Mouse (Mus musculus): ENCODE results near the gene 3100002H09Rik.

Gene 3100002H09Rik

DNA sequence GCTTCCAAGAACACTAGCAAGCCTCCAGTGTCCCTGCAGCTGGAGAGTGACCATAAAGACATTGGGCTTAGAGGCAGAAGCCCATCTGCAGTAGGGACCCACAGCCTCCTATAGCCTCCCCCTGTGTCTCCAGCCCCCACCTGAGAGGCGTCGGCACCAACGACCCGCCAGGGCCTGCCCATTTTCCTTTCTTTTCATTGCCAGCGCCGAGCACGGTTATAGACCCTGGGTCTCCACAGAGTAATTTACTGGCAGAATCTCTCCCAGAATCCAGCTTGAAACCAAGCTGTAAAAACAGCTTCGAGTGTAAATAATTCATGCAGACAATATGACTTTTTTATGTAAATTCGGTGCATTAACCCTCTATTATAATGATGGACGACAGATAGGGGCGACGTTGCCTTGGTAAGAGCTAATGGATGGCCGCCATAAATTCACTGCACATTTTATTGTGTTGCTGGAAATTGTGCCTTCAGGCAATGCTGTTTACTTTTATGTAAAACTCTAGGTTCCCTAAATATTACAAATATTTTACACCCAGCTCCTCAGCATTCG, 4.9 kb upstream of the 3100002H09Rik start:
- intact Hi-C loops (cut with DNase I): no loop called here

DNA sequence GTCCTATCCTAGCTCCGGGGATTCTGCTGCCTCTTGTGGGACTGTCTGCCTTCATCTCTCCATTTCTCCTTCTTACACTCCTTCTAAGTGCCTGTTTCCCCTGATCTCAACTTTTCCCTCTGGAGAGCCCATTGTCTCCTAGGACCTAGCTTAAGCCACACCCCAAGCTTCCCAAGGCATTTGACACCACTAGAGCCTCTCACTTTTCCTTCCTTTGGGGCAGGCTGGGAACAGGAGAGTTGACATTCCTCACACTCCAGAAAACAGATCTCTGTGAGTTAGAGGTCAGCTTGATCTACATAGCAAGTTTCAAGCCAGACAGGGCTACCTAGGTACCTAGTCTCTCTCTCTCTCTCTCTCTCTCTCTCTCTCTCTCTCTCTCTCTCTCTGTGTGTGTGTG, 3.6 kb upstream of the 3100002H09Rik start:
- intact Hi-C loops (cut with DNase I): no loop called here

DNA sequence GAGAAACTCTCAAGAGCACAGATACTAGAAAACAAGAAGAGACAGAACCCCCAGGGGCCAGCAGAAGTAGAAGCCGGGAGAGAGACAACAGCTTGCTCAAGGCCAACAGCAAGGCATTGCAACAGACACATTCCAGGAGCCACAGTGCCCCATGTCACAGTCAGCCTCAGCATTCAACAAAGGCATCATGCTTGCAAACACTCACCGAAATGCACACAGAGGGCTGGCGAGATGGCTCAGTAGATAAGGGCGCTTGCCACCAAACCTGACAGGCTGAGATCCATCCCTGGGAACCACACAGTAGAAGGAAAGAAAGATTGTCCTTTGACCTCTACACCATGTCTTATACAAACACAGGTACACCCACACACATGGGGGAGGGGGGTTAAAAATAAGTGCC, 1.2 kb upstream of the 3100002H09Rik start:
- intact Hi-C loops (cut with DNase I): no loop called here

DNA sequence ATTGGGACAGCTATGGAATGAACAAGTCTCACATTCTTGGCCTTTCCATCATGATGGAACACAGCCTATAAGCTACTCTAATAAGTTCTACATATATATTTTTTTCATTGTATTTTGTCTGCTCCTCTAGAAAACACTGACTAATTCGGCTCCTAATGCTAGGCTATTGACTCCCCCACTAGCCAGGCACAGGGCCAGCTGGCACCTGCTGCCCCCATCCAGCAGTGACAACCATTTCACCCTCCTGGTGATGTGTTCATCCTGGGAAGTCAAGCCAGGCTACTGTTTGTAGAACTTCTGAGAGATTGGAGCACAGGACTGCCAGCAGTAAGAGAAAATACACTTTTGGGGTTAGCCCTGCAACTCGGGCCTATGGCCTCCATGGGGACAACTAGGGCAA, 537 bp downstream of the 3100002H09Rik start:
- intact Hi-C loops (cut with DNase I): no loop called here

DNA sequence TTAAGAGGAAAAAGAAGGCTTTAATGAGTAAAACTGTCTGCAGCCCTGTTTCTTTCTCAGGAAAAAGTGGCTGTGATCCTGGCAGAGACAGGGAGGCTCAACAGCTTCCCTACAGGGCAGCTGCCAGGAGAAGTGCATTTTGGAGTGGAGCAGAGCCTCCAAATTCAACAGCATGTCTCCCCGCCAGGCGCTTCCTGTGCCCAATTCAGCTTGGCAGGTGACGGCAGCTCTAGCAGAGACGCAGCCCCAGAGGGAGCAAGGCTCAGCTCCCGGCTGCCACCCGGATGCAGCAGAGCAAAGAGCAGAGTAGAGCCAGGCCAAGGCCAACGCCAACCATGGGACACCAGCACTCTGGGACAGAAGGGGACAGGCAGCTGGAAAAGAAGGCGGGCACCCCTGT, 3.4 kb downstream of the 3100002H09Rik start:
- intact Hi-C loops (cut with DNase I): no loop called here

DNA sequence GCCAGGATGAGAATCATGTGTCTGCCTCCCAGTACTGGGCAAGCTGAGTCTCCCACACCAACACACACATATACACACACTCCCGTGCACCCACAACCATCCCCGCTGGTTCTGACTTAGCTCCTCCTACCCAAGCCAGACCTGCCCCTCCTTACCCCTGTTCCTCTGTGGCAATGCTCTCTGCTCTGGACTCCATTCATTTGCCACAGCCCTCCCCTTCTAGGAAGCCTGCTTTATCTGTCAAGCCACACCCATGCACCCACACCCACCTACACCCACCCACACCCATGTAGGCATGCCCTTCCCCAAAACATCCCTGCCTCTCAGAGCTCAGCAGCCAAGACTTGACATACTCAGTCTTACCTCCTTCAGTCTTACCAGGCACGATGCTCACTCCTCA, 4.4 kb downstream of the 3100002H09Rik start:
- intact Hi-C loops (cut with DNase I): no loop called here

- intact Hi-C loops (cut with DNase I): no loop called here
These were observed 5.3 kb downstream of the 3100002H09Rik start for GRCm38 (mm10) chr4:124605255-124605654.

DNA sequence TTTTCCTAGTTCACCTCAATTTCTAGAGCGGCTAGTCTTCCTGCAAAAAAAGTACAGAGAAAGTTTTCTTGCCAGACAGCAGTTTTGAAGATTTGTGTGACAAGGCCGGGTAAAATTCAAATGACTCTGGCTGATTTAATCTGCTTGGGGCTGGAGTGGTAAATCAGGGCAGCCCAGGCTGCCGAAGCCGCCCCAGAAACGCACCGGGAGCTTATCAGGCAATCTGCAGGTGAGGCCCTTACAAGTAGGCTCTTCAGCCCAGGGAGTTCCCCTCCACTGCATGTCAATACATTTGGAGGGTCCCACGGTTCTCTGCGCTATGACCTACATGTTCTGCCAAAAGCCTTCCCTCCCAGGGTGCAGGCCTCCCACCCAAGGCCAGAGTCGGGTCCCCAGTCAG, 6.9 kb downstream of the 3100002H09Rik start:
- intact Hi-C loops (cut with DNase I): no loop called here

- intact Hi-C loops (cut with DNase I): no loop called here
These were observed 14.7 kb downstream of the 3100002H09Rik start for GRCm38 (mm10) chr4:124595929-124596328.

- intact Hi-C loops (cut with DNase I): no loop called here
These were observed 15.7 kb downstream of the 3100002H09Rik start for GRCm38 (mm10) chr4:124594933-124595332.

- intact Hi-C loops (cut with DNase I): no loop called here
These were observed 16.9 kb downstream of the 3100002H09Rik start for GRCm38 (mm10) chr4:124593691-124594090.

GRCm38 (mm10) chr4:124593210-124593609, 17.4 kb downstream of the 3100002H09Rik start:
- intact Hi-C loops (cut with DNase I): no loop called here

- intact Hi-C loops (cut with DNase I): no loop called here
These were observed 18.4 kb downstream of the 3100002H09Rik start for GRCm38 (mm10) chr4:124592241-124592640.

- intact Hi-C loops (cut with DNase I): no loop called here
These were observed 29.9 kb downstream of the 3100002H09Rik start for GRCm38 (mm10) chr4:124580695-124581094.

DNA sequence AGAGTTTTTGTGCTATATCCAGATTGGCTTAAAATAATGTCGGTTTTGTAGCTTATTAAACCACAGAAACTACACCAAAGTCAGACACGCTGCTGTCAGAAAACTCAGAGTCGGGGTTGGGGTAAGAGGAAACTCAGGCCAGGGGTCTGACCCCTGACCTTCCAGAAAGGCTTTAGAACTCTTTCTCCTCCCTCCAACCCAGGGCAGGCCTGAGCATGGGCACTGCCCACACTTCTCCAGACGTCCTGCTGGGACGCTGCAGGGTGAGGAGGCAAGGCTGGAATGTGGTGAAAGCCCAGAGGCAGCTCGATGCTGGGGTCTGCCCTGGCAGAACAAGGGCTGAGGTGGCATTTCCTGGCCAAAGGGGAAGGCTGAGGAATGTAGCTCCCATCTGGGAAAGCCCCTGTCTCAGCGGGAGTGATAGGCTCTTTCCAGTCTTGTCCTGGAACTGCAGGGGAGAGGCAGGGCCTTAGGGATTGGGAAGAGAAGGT, 34.6 kb downstream of the 3100002H09Rik start:
- intact Hi-C loops (cut with DNase I): no loop called here

- intact Hi-C loops (cut with DNase I): no loop called here
These were observed 35.2 kb downstream of the 3100002H09Rik start for GRCm38 (mm10) chr4:124575269-124575954.

- intact Hi-C loops (cut with DNase I): no loop called here
These were observed 37.0 kb downstream of the 3100002H09Rik start for GRCm38 (mm10) chr4:124573586-124573985.

DNA sequence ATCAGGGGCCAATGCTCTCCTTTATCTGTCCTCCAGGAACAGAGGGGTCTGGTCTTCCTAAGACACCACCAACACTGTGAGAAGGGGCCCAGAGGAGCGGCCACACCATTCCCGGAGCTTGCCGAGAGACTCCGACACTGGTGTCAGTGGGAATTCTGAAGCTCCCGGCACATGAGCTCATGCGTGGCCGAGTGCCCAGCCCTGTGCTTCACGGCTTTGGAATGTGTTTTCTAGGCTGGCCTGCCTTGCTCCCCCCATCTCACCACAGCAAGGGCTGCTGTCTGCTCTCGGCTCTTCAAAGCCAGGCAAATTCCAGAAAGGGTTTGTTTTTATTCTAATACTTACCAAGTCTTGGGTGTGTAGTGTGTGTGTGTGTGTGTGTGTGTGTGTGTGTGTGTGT, 39.6 kb downstream of the 3100002H09Rik start:
- intact Hi-C loops (cut with DNase I): no loop called here

DNA sequence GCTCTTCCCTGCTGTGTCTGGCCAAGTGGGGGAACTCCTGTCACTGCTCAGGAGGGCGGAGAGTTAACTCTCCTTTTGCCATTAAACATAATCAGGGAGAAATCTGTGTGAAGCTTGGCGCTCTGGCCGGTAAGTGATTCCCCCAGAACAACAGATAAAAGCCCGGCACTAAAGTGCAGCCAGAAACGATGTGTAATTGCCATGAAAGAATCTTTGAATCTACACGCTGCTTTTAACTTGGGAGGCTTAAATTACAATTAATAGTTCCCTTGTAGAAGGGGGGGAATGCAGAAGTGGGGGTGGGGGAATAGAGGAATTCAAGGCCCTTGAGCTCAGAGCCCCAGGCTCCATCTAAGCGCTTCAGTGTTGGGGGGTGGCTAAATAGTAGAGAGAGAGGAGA, 40.9 kb downstream of the 3100002H09Rik start:
- intact Hi-C loops (cut with DNase I): no loop called here

- intact Hi-C loops (cut with DNase I): no loop called here
These were observed 47.2 kb downstream of the 3100002H09Rik start for GRCm38 (mm10) chr4:124563371-124563770.

DNA sequence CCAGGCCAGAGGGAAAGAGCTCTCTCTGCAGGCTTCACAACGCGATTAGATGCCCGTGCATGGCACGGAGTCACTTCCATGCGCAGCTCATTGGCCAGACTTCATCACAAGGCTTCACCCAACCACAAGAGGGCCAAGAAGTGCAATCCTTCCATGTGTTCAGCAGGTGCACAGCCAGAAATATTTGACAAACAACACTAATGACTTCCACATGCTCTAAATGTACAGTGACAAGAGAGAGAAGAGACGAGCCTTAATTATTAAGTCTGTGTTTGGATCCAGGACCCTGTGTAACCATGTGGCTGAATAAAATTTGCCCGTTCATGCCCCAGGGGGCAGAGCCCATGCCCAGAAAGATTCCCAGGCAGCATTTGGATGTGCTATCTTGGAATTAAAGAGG, 47.9 kb downstream of the 3100002H09Rik start:
- intact Hi-C loops (cut with DNase I): no loop called here

Data from adrenal gland (tissue).